Mouse (Mus musculus) colon, adult 2 months (tissue): ENCODE measurements around the gene 1110008P14Rik. TPM values are rescaled to one million over a fixed set of nuclear protein-coding genes. Genes with fewer than 3 reads are reported as not detected.

Source experiments
- polyA plus RNA-seq: library from polyadenylated mRNA; depleted of rRNA; stranded (reverse); fragments of >200 nt; gene quantifications from 2 replicates; pipeline ENCODE4 v1.2.3, GENCODE M21; 2012; rRNA removed

The 1110008P14Rik gene
- polyA plus RNA-seq, result 107 and 180 TPM in 2 replicates

DNA sequence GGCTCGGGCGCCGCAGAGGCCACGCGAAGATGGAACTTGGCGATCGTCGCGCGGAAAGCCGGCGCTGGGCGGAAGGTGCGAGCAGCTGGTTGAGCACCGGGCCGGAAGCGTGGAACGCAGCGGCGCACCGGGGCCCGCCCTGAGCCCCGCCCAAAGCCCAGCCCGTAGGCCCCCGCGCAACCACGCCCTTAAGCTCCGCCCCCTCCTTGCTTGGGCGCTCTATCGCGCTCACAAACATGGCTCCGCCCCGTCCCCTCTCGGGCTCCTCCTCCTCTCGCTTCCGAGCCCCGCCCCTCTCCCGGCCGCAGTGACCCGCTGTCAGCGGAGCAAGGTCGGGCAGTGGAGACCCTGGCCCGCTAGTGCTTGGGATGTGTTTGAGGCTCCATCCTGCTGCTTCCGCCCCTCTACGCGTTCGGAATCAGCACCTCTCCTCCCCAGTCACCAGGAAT is at the start of gene 1110008P14Rik:
1110008P14Rik (minus strand) TSS at position 164 of the 449 bp plus-strand sequence.

DNA sequence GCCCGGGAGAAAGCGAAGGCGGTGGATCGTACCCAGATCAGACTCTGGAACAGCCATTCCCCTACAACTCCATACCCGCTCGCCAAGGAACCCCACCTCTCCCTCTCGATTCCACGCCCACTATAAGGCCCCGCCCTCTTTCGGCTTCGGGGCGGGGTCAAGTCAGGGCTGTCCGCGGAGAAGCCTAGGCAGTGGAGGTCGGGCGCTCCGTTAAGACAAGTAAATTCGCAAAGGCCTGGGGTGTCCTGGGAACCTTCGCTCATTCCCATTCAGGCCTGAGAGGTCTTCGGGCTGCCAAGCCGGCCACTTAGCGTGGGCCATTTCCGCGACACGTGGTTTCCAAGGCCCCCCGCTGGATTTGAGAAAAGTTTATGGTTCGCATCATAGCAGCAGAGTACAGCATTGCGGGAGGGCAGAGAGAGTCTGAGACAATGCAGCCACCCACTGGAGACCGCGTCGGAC is 13.8 kb upstream of the 1110008P14Rik start, which contains the start of gene Ptges2:
Ptges2 (plus strand) TSS at position 413 of the 462 bp plus-strand sequence.

DNA sequence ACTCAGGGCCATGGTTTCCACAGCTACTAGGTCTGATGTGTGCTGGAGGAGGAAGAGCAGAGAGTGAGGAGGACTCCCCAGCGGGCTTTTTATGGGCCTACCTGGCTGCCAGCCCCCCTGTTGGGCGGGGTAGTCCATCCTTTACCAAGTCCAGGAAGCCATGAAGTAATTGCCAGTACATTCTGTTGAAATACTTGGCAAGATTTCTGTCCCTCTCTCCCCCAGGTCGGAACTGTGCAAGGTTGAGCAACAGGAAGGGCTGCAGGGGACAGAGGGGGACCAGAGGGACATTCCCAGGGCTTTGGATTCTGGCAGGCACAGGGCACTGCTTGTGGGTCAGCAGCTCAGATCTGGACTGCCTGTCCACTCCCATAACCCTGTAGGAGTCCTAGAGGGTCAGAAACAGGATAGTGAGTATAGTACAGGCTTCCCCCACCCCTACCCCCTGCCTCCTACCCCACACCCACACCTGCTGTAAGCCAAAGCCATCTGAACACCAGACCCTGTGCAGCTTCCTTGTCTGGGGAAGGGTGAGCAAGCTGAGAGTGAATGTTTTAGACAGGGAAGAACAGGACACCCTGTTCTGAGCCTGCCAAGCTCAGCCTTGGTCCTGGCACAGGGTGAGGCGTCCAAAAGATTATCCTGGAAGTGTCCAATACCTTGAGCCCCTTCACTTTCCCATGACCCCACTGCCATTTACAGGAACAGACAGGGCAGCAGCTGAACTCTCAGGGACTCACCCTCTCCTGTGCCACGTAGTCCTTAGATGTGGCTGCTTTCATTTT is 6.2 kb upstream of the 1110008P14Rik start, which contains the start of gene Lcn2:
Lcn2 (minus strand) TSS at position 547 of the 785 bp plus-strand sequence.

DNA sequence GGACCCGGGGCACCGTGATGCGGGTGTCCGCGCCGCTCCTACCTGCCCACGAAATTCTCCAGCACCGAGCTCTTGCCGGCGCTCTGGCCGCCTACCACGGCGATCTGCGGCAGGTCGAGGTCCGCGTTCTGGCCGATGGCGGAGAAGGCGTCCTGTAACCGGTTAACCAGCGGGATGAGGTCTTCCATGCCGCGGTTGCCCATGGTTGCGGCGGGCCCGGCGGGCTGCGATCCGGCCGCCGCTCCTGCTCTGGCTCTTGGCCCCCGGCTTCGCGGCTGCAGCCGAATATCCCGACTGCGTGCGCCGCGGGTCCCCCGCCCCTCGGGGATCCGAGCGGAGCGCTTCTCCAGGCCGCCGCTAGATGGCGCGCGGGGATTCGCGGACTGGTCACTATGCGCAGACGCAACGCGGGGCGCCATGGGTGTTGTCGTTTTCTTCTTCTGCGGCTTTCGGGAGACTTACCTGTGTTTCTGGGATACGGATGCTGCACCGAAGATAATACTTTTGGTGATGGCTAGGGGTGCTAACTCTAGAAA is 28.7 kb downstream of the 1110008P14Rik start, which contains the start of gene Dnm1:
Dnm1 (minus strand) TSS at position 332 of the 536 bp plus-strand sequence.

DNA sequence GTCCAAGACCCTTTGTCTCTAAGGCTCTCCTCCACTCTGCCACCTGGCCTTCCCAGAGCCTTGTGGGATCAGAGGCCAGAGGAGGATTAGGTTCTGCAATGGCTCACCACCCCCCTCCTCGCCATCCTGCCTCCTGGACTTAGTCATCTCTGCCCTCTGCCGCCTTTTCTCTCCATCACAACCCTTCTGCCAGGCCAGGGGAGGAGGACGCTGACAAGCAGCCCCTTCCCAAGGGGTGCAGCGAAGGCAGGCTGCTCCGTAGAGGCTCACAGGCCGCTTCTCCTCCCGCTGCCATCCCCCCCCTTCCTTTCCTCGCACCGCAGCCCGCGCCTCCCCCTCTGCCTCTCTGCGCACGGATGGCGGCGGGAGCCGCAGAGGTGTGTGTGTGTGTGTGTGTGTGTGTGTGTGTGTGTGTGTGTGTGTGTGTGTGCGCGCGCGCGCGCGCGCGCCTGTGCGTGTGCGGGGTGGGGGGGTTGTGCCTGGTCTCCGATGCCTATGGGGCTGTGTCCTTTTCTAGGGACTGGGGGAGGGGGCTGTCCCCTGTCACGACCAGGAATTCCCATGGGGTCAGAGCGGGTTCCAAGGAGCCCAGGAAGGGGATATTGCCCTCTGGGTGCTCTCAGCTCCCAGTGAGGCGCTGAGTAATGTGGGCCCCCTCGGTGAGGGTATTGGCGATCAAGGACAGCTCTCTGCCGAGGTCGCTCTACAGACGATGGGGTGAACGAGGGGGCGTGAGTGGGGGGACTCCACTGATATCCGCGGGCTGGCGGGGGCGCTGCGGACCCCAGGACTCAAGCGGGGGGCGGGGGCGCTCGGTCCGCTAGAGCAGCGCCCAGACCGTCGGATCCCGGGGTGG is 29.4 kb downstream of the 1110008P14Rik start, which contains the start of gene Ciz1:
Ciz1 (plus strand) TSS at position 177 of the 856 bp plus-strand sequence.

Other genes starting within 250 kb of the 1110008P14Rik start
- gene Prrc2b, start 230.9 kb downstream of the 1110008P14Rik start, polyA plus RNA-seq, result 30.0 and 32.7 TPM in 2 replicates
- gene Pomt1, start 145.3 kb downstream of the 1110008P14Rik start, polyA plus RNA-seq, result 27.2 and 30.9 TPM in 2 replicates
- gene Uck1, start 121.8 kb downstream of the 1110008P14Rik start, polyA plus RNA-seq, result 70.3 and 85.2 TPM in 2 replicates
- 39.0 and 39.4 TPM in 2 replicates for gene Golga2, start 94.6 kb downstream of the 1110008P14Rik start, polyA plus RNA-seq
- 89.0 and 98.5 TPM in 2 replicates for gene Swi5, start 93.9 kb downstream of the 1110008P14Rik start, polyA plus RNA-seq
- gene Ciz1, start 29.6 kb downstream of the 1110008P14Rik start, polyA plus RNA-seq, result 203 and 239 TPM in 2 replicates
- 73.5 and 82.0 TPM in 2 replicates for gene Dnm1, start 28.6 kb downstream of the 1110008P14Rik start, polyA plus RNA-seq
- 6.3 and 6.5 TPM in 2 replicates for gene Lcn2, start 6.3 kb upstream of the 1110008P14Rik start, polyA plus RNA-seq
- gene Ptges2, start 14.0 kb upstream of the 1110008P14Rik start, polyA plus RNA-seq, result 32.1 and 36.7 TPM in 2 replicates
- 6.1 and 6.2 TPM in 2 replicates for gene Naif1, start 68.5 kb upstream of the 1110008P14Rik start, polyA plus RNA-seq
- 22.3 and 23.9 TPM in 2 replicates for gene Slc25a25, start 69.5 kb upstream of the 1110008P14Rik start, polyA plus RNA-seq
- gene Fam102a, start 153.4 kb upstream of the 1110008P14Rik start, polyA plus RNA-seq, result 87.0 and 91.8 TPM in 2 replicates
- gene Dpm2, start 188.9 kb upstream of the 1110008P14Rik start, polyA plus RNA-seq, result 104 and 129 TPM in 2 replicates
- 0.07 and 0.12 TPM in 2 replicates for gene Pip5kl1, start 192.9 kb upstream of the 1110008P14Rik start, polyA plus RNA-seq
- not detected in 2 replicates for gene 9430097D07Rik, start 193.7 kb upstream of the 1110008P14Rik start, polyA plus RNA-seq
- 52.5 and 67.7 TPM in 2 replicates for gene St6galnac4, start 205.2 kb upstream of the 1110008P14Rik start, polyA plus RNA-seq
- gene St6galnac6, start 217.8 kb upstream of the 1110008P14Rik start, polyA plus RNA-seq, result 1,674 and 1,690 TPM in 2 replicates
- 13.3 and 16.6 TPM in 2 replicates for gene Ak1, start 239.8 kb upstream of the 1110008P14Rik start, polyA plus RNA-seq